In genomic region chr1:37473251-37473650, GRCm38 (mm10) we compare ENCODE assay signal across 21 mouse cellular contexts. TPM values are rescaled to one million over a fixed set of nuclear protein-coding genes. Genes with fewer than 3 reads are reported as not detected.
DNase-seq lines count a peak whose midpoint lies in the region; ATAC-seq and TF ChIP-seq lines count a peak whose summit lies in the region.
"Had no signal": no experiment of that assay in that cellular context is flagged by ENCODE, and none has a peak within 500 bp of the region (broad histone marks: within the 10 kb centered on the region; RNA-seq: fewer than 3 reads in every experiment).

No protein-coding gene starts in this region.

- DNase-seq in heart, postnatal 0 days (ENCODE audit: low spot score), result no peak
- no peak for DNase-seq in heart, adult 11 months
- peak; percentile 18 for DNase-seq in Muller cell, postnatal 12 days (ENCODE audit: inconsistent ontology term)
- peak; percentile 80 for DNase-seq in naive thymus-derived CD4-positive, alpha-beta T cell, adult 2 months (ENCODE audit: low read depth)
- peak; percentile 61 to 74 for DNase-seq in thymus, postnatal 36 days
- DNase-seq in right cerebral cortex, postnatal 36 days (ENCODE audit: low spot score in 2 of 2), result no peak
- DNase-seq in gastrocnemius, postnatal 14 days, result no peak
- no peak for DNase-seq in left cerebral cortex, adult 8-10 months (ENCODE audit: low spot score in 2 of 2)
- DNase-seq: adrenal gland, postnatal 36 days; cerebellum, postnatal 36 days; heart, postnatal 10 days; kidney, adult 11 months; lung, adult 2 months; right cerebral cortex, postnatal 4 days had no signal

- H3K4me2 ChIP-seq in heart, postnatal 0 days (ENCODE audit: low read depth, low read length), result no peak overlapping the region; the same call in 1 of the 2 replicates
- H3K4me2 ChIP-seq: hindbrain, embryonic 14.5 days; limb, embryonic 15.5 days; neural tube, embryonic 13.5 days; stomach, embryonic 15.5 days had no signal

- no peak for TF ChIP-seq EP300 in heart, postnatal 0 days (IDR thresholded peaks at IDR 0.05; ENCODE audit: low read depth)

- peak overlapping the region; percentile 11; the same call in 1 of the 2 replicates for H3K27ac ChIP-seq in heart, postnatal 0 days (ENCODE audit: low read depth)
- H3K27ac ChIP-seq: embryonic facial prominence, embryonic 10.5 days; hindbrain, embryonic 14.5 days; limb, embryonic 15.5 days; neural tube, embryonic 13.5 days; stomach, embryonic 15.5 days had no signal

- H3K4me1 ChIP-seq in heart, postnatal 0 days (ENCODE audit: control insufficient read depth, insufficient read depth), result peaks cover under 1% of the 10 kb centered on the region; the same call in 1 of the 2 replicates
- H3K4me1 ChIP-seq: limb, embryonic 15.5 days; neural tube, embryonic 13.5 days had no signal

- H3K9me3 ChIP-seq in heart, postnatal 0 days (replicated peaks; ENCODE audit: control insufficient read depth, low read length), result no peaks in the 10 kb centered on the region
- H3K9me3 ChIP-seq: embryonic facial prominence, embryonic 10.5 days; limb, embryonic 15.5 days; neural tube, embryonic 13.5 days; stomach, embryonic 15.5 days had no signal

- ATAC-seq in heart, postnatal 0 days (ENCODE audit: insufficient read depth, low read depth), result no peak
- ATAC-seq: forebrain, embryonic 16.5 days had no signal

- WGBS in heart, postnatal 0 days, result 78% methylated on average over 10 of the region's 10 CpGs

- H3K36me3 ChIP-seq in heart, postnatal 0 days (replicated peaks; ENCODE audit: control insufficient read depth, insufficient read depth, low read length), result no peaks in the 10 kb centered on the region
- H3K36me3 ChIP-seq: embryonic facial prominence, embryonic 10.5 days; neural tube, embryonic 13.5 days; stomach, embryonic 15.5 days had no signal

- no peaks in the 10 kb centered on the region for H3K27me3 ChIP-seq in heart, postnatal 0 days (ENCODE audit: control insufficient read depth, insufficient read depth, low read length)
- H3K27me3 ChIP-seq: limb, embryonic 15.5 days; neural tube, embryonic 13.5 days; stomach, embryonic 15.5 days had no signal

- no peak for TF ChIP-seq CTCF in heart, postnatal 0 days (IDR thresholded peaks at IDR 0.05; ENCODE audit: low read depth)

- intact Hi-C loops in gastrocnemius, postnatal 14 days (cut with DNase I; ENCODE audit: low total_unique reads), result loop anchor here (10.0 kb wide), 1 partner anchor 162 kb away; no protein-coding TSS in a partner anchor

- H3K4me3 ChIP-seq in heart, postnatal 0 days (ENCODE audit: low read depth, low read length), result no peak overlapping the region
- H3K4me3 ChIP-seq: embryonic facial prominence, embryonic 10.5 days; erythroblast, embryonic 14.5 days; limb, embryonic 15.5 days; neural tube, embryonic 13.5 days; stomach, embryonic 15.5 days had no signal

- no peak overlapping the region for H3K9ac ChIP-seq in heart, postnatal 0 days (replicated peaks; ENCODE audit: low read depth, low read length)
- H3K9ac ChIP-seq: hindbrain, embryonic 14.5 days; limb, embryonic 15.5 days; neural tube, embryonic 13.5 days; stomach, embryonic 15.5 days had no signal

RNA-seq across cellular contexts. Expression of gene Unc50, which starts 43.3 kb away (rescaled TPM):
- 57.6 and 83.8 TPM in 2 replicates for total RNA-seq in heart, postnatal 0 days (2014; rRNA removed; ENCODE audit: low replicate concordance)
- 78.7 and 83.3 TPM in 2 replicates for polyA plus RNA-seq in heart, postnatal 0 days (2015; fragmentation: Nextera tagmentation; extraction: Ambion mirVana)
- total RNA-seq in gastrocnemius, postnatal 14 days (2021), result 10 to 100 TPM; 19.7 to 20.2 TPM
- total RNA-seq in left cerebral cortex, adult 8-10 months (2022), result 10 to 100 TPM; 52.7 to 71.7 (median 57.1) TPM

RNA-seq across cellular contexts. Expression of gene Coa5, which starts 43.3 kb away (rescaled TPM):
- total RNA-seq in heart, postnatal 0 days (2014; rRNA removed; ENCODE audit: low replicate concordance), result 48.9 and 65.0 TPM in 2 replicates
- polyA plus RNA-seq in heart, postnatal 0 days (2015; fragmentation: Nextera tagmentation; extraction: Ambion mirVana), result 55.3 and 60.1 TPM in 2 replicates
- total RNA-seq in gastrocnemius, postnatal 14 days (2021), result 100 to 1,000 TPM; 106 to 107 TPM
- total RNA-seq in left cerebral cortex, adult 8-10 months (2022), result 10 to 100 TPM; 63.5 to 76.8 (median 70.0) TPM

Comparison
In these comparisons a context has a peak if more than half of its experiments do, and no peak if none do; other contexts are left out.
1. DNase-seq: peak in Muller cell, postnatal 12 days (single experiment), naive thymus-derived CD4-positive, alpha-beta T cell, adult 2 months (single experiment) and thymus, postnatal 36 days (2 of 2); none in heart, postnatal 0 days (single experiment), heart, adult 11 months (single experiment), right cerebral cortex, postnatal 36 days (0 of 2), gastrocnemius, postnatal 14 days (single experiment) and left cerebral cortex, adult 8-10 months (0 of 2).